Mouse (Mus musculus) embryonic facial prominence, embryonic 13.5 days (tissue): ENCODE results near the gene Pabpc1l. TPM values are rescaled to one million over a fixed set of nuclear protein-coding genes. Genes with fewer than 3 reads are reported as not detected.

ENCODE experiments used
- ATAC-seq: fragments of 200-750 bp; cut with Nextera tagmentation; 2 replicates; pipeline ENCODE4 v1.8.0; 2017; ENCODE audit warnings: low read depth; ENCODE audit not compliant: insufficient number of reproducible peaks, insufficient read depth, low FRiP score, low TSS enrichment
- H3K27ac ChIP-seq: fragments of 300-500 bp; sonication (generic); 2 replicates; pipeline ENCODE4 v1.5.1; 2015; ENCODE audit warnings: moderate library complexity, mild to moderate bottlenecking, inconsistent platforms
- H3K27me3 ChIP-seq: fragments of 300-500 bp; sonication (generic); 2 replicates; pipeline ENCODE4 v1.6.1; 2015; ENCODE audit warnings: mild to moderate bottlenecking, inconsistent platforms
- H3K36me3 ChIP-seq: fragments of 300-500 bp; sonication (generic); 2 replicates; pipeline ENCODE4 v1.6.1; 2015; ENCODE audit warnings: mild to moderate bottlenecking, inconsistent platforms
- H3K4me1 ChIP-seq: fragments of 300-500 bp; sonication (generic); 2 replicates; pipeline ENCODE4 v1.6.1; 2015; ENCODE audit warnings: inconsistent platforms
- H3K4me2 ChIP-seq: fragments of 300-500 bp; sonication (generic); 2 replicates; pipeline ENCODE4 v1.6.1; 2015; ENCODE audit warnings: moderate library complexity, mild to moderate bottlenecking, inconsistent platforms
- H3K4me3 ChIP-seq: fragments of 300-500 bp; sonication (generic); 2 replicates; pipeline ENCODE4 v1.5.1; 2015; ENCODE audit warnings: mild to moderate bottlenecking, inconsistent platforms
- H3K9ac ChIP-seq: fragments of 300-500 bp; sonication (generic); 2 replicates; pipeline ENCODE4 v1.6.1; 2015; ENCODE audit warnings: mild to moderate bottlenecking, inconsistent platforms
- H3K9me3 ChIP-seq: fragments of 300-500 bp; sonication (generic); 2 replicates; pipeline ENCODE4 v1.6.1; 2016; ENCODE audit warnings: inconsistent platforms
- WGBS: fragments of 180-500 bp; shearing (Covaris S2); methylation state at CpG from one replicate; pipeline ENCODE4 v1.1.7; 2015; ENCODE audit warnings: mixed read lengths; 5-methylcytosine and 5-hydroxymethylcytosine counted together
- polyA plus RNA-seq: library from polyadenylated mRNA; unstranded; fragments of >200 nt; fragmentation: Nextera tagmentation; extraction: Ambion mirVana; gene quantifications from 2 replicates; pipeline ENCODE4 v1.2.1, GENCODE M21; 2015

Pabpc1l gene
- polyA plus RNA-seq, 1 experiment from 2014 or later = 1.6 TPM

DNA sequence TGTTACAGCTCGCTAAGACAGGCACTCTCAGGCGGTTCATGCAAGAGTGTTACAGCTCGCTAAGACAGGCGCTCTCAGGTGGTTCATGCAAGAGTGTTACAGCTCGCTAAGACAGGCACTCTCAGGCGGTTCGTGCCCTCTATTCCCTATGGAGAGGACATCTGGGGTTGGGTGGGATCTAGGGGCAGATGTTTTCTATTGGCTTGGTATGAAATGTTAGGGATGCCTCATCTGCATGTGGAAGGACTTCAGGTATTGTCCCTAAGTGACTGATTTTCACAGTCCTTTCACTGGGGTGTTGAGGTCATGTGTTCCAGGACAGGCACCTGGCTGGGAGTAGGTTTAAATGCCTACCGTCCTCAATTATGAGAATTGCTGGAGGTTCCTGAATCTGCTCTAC lies 17.7 kb upstream of the Pabpc1l start:
- H3K4me2 ChIP-seq = no peak overlapping the region
- peaks cover 12% of the 10 kb centered on the region for H3K36me3 ChIP-seq
- H3K27ac ChIP-seq = no peak overlapping the region
- ATAC-seq = no peak
- no peaks in the 10 kb centered on the region for H3K9me3 ChIP-seq
- WGBS = 85% methylated on average over 8 of the region's 8 CpGs
- no peak overlapping the region for H3K9ac ChIP-seq
- H3K4me1 ChIP-seq = peaks cover 37% of the 10 kb centered on the region
- no peaks in the 10 kb centered on the region for H3K27me3 ChIP-seq
- no peak overlapping the region for H3K4me3 ChIP-seq

GRCm38 (mm10) chr2:164007987-164008545 lies 17.2 kb upstream of the Pabpc1l start:
- Histone ChIP-seq H3K9me3 (no peaks in the 10 kb centered on the region), H3K9ac (no peak overlapping the region), H3K36me3 (peaks cover 18% of the 10 kb centered on the region), H3K4me3 (no peak overlapping the region), H3K27ac (no peak overlapping the region), H3K4me2 (no peak overlapping the region), H3K27me3 (no peaks in the 10 kb centered on the region), H3K4me1 (peaks cover 36% of the 10 kb centered on the region)
- 78% methylated on average over 2 of the region's 2 CpGs for WGBS
- no peak for ATAC-seq

- Histone ChIP-seq H3K4me2 (no peak overlapping the region), H3K9me3 (no peaks in the 10 kb centered on the region), H3K27ac (no peak overlapping the region), H3K4me3 (no peak overlapping the region), H3K4me1 (peaks cover 31% of the 10 kb centered on the region), H3K27me3 (no peaks in the 10 kb centered on the region), H3K9ac (no peak overlapping the region), H3K36me3 (peaks cover 28% of the 10 kb centered on the region)
- no peak for ATAC-seq
- WGBS = 91% methylated on average over 6 of the region's 6 CpGs
Measured at GRCm38 (mm10) chr2:164009227-164009626, 16.0 kb upstream of the Pabpc1l start.

- Histone ChIP-seq H3K27ac (no peak overlapping the region), H3K4me1 (peaks cover 24% of the 10 kb centered on the region), H3K36me3 (peaks cover 41% of the 10 kb centered on the region), H3K9me3 (no peaks in the 10 kb centered on the region), H3K4me2 (no peak overlapping the region), H3K27me3 (no peaks in the 10 kb centered on the region), H3K9ac (no peak overlapping the region), H3K4me3 (no peak overlapping the region)
- no peak for ATAC-seq
- WGBS = 78% methylated on average over 5 of the region's 5 CpGs
Measured at GRCm38 (mm10) chr2:164010496-164010895, 14.8 kb upstream of the Pabpc1l start.

DNA sequence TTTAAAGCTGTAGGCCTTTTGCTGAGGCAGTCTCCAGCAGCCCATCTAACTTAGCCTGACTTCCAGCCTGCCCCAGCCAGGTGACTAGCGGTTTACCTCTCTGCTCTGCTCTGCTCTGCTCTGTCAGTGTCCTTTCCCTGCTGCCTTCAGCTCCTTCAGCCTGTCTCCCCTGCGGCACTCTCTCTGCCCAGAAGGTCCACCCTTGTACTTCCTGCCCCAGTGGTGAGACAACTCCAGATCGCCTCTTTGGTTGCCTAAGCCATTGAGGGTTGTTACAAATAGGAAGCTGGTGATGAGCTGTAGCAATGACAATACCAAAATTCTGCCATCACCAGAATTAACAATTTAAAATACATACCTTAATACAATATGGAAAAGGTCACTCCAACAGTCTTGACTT lies 14.3 kb upstream of the Pabpc1l start:
- H3K9ac ChIP-seq = no peak overlapping the region
- H3K4me3 ChIP-seq = no peak overlapping the region
- no peak overlapping the region for H3K4me2 ChIP-seq
- H3K27ac ChIP-seq = no peak overlapping the region
- H3K36me3 ChIP-seq = peaks cover 46% of the 10 kb centered on the region
- H3K27me3 ChIP-seq = no peaks in the 10 kb centered on the region
- H3K9me3 ChIP-seq = no peaks in the 10 kb centered on the region
- WGBS = 94% methylated on average over 3 of the region's 3 CpGs
- no peak for ATAC-seq
- peaks cover 20% of the 10 kb centered on the region for H3K4me1 ChIP-seq

- no peak for ATAC-seq
- Histone ChIP-seq H3K4me3 (no peak overlapping the region), H3K4me2 (no peak overlapping the region), H3K36me3 (peaks cover 86% of the 10 kb centered on the region), H3K27me3 (no peaks in the 10 kb centered on the region), H3K4me1 (no peaks in the 10 kb centered on the region; the same call in 1 of the 2 replicates), H3K9ac (no peak overlapping the region), H3K9me3 (no peaks in the 10 kb centered on the region), H3K27ac (no peak overlapping the region)
- 91% methylated on average over 16 of the region's 16 CpGs for WGBS
Measured at GRCm38 (mm10) chr2:164015304-164015703, 9.9 kb upstream of the Pabpc1l start.

GRCm38 (mm10) chr2:164018910-164019309 lies 6.3 kb upstream of the Pabpc1l start:
- Histone ChIP-seq H3K4me3 (no peak overlapping the region), H3K9ac (no peak overlapping the region), H3K4me1 (no peaks in the 10 kb centered on the region), H3K36me3 (peaks cover 61% of the 10 kb centered on the region), H3K27me3 (no peaks in the 10 kb centered on the region), H3K27ac (no peak overlapping the region), H3K4me2 (no peak overlapping the region), H3K9me3 (no peaks in the 10 kb centered on the region)
- ATAC-seq = no peak
- 92% methylated on average over 3 of the region's 3 CpGs for WGBS

- H3K27ac ChIP-seq = no peak overlapping the region
- no peak overlapping the region for H3K4me3 ChIP-seq
- H3K9me3 ChIP-seq = no peaks in the 10 kb centered on the region
- no peak overlapping the region for H3K4me2 ChIP-seq
- H3K9ac ChIP-seq = no peak overlapping the region
- 86% methylated on average over 4 of the region's 4 CpGs for WGBS
- no peak for ATAC-seq
- peaks cover 51% of the 10 kb centered on the region for H3K36me3 ChIP-seq
- H3K27me3 ChIP-seq = no peaks in the 10 kb centered on the region
- H3K4me1 ChIP-seq = no peaks in the 10 kb centered on the region
Measured at GRCm38 (mm10) chr2:164019943-164020342, 5.3 kb upstream of the Pabpc1l start.

DNA sequence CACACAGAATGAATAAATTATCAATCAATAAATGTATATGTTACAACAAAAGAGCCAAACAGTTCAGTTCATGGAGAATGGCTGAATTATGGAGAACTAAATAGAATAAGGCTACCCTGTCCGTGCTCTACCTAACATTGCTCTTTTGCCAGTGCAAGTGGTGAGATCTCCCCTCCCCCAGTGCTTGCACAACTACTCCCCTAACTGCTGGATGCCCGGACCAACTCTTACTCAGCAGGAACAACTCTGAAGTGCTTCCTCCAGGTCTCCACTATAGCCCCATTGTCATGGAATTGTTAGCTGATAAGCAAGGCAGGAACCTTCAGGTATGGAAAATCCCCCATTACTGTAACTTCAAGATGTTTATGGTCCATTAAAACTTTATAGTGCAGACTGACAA lies 3.1 kb upstream of the Pabpc1l start:
- H3K27me3 ChIP-seq = no peaks in the 10 kb centered on the region

GRCm38 (mm10) chr2:164031147-164031546 lies 5.9 kb downstream of the Pabpc1l start:
- H3K4me2 ChIP-seq = no peak overlapping the region
- WGBS = 74% methylated on average over 10 of the region's 10 CpGs

More for the DNA sequence above, 3.1 kb upstream of the Pabpc1l start:
- WGBS = 54% methylated on average over 2 of the region's 2 CpGs
- no peaks in the 10 kb centered on the region for H3K9me3 ChIP-seq
- H3K9ac ChIP-seq = no peak overlapping the region
- no peak overlapping the region for H3K27ac ChIP-seq
- peaks cover 30% of the 10 kb centered on the region for H3K36me3 ChIP-seq
- H3K4me2 ChIP-seq = no peak overlapping the region
- ATAC-seq = no peak
- no peak overlapping the region for H3K4me3 ChIP-seq
- no peaks in the 10 kb centered on the region for H3K4me1 ChIP-seq

GRCm38 (mm10) chr2:164032973-164033372 lies 7.7 kb downstream of the Pabpc1l start:
- no peaks in the 10 kb centered on the region for H3K27me3 ChIP-seq
- ATAC-seq = no peak
- H3K9me3 ChIP-seq = 0 out of 2 replicates have a peak, but pooled peaks cover 3% of the 10 kb centered on the region
- H3K9ac ChIP-seq = no peak overlapping the region
- no peak overlapping the region for H3K4me2 ChIP-seq
- H3K27ac ChIP-seq = no peak overlapping the region
- 92% methylated on average over 3 of the region's 3 CpGs for WGBS
- peaks cover 8% of the 10 kb centered on the region for H3K4me1 ChIP-seq
- H3K36me3 ChIP-seq = no peaks in the 10 kb centered on the region
- H3K4me3 ChIP-seq = no peak overlapping the region

More at GRCm38 (mm10) chr2:164031147-164031546, 5.9 kb downstream of the Pabpc1l start:
- Histone ChIP-seq H3K4me3 (no peak overlapping the region), H3K9me3 (0 out of 2 replicates have a peak, but pooled peaks cover 3% of the 10 kb centered on the region), H3K27me3 (no peaks in the 10 kb centered on the region), H3K9ac (no peak overlapping the region), H3K27ac (no peak overlapping the region), H3K4me1 (peaks cover 8% of the 10 kb centered on the region; the same call in 1 of the 2 replicates), H3K36me3 (no peaks in the 10 kb centered on the region)
- no peak for ATAC-seq

GRCm38 (mm10) chr2:164036520-164037019 lies 11.3 kb downstream of the Pabpc1l start:
- no peak overlapping the region for H3K27ac ChIP-seq

More at GRCm38 (mm10) chr2:164036520-164037019, 11.3 kb downstream of the Pabpc1l start:
- 45% methylated on average over 10 of the region's 10 CpGs for WGBS
- Histone ChIP-seq H3K36me3 (no peaks in the 10 kb centered on the region), H3K27me3 (no peaks in the 10 kb centered on the region), H3K9me3 (0 out of 2 replicates have a peak, but pooled peaks cover 3% of the 10 kb centered on the region), H3K9ac (no peak overlapping the region), H3K4me3 (no peak overlapping the region), H3K4me2 (no peak overlapping the region), H3K4me1 (peaks cover 6% of the 10 kb centered on the region; the same call in 1 of the 2 replicates)
- ATAC-seq = peak; percentile 38; the same call in 1 of the 2 replicates
